Mouse (Mus musculus) CD4-positive, CD25-positive, alpha-beta regulatory T cell, adult 4 months (primary cell): ENCODE results near the gene Kcnq5. TPM values are rescaled to one million over a fixed set of nuclear protein-coding genes. Genes with fewer than 3 reads are reported as not detected.
A peak's percentile ranks its signal among the peaks of the same experiment; 100 is the strongest.
"Not testable (repeated sequence)": the region's sequence is repeated elsewhere in the genome, so short reads cannot be mapped to it uniquely, and the experiment has no call there.

ENCODE experiments used
- ATAC-seq: one replicate; pipeline ENCODE4 v1.8.0; 2017
- polyA plus RNA-seq, 2 experiments: library from polyadenylated mRNA; unstranded; fragments of 100-300 nt; shearing (Covaris generic); gene quantifications; one replicate each; pipeline ENCODE4 v1.2.1; 2017

Kcnq5 gene
- polyA plus RNA-seq, 2 experiments from 2014 or later: 3.6 to 4.3 TPM

DNA sequence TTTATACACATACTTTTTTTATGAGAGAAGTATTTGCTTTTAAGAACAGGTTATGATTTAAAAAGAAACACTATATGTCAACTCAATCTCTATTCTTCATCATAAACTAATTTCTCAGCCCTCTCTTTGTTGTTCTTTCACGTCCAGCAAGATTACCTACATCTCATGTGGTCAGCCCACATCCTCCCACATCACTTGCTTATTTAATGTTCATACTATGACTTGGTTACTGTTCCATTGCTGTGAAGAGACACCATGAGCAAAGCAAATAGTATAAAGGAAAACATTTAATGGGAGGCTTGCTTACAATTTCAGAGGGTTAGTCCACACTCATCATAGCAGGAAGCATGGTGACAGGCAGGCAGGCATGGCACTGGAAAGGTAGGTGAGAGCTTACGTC is 124.4 kb downstream of the Kcnq5 start:
- peak; percentile 62 for ATAC-seq

GRCm38 (mm10) chr1:21836337-21836736 is 125.4 kb downstream of the Kcnq5 start:
- ATAC-seq: no peak

DNA sequence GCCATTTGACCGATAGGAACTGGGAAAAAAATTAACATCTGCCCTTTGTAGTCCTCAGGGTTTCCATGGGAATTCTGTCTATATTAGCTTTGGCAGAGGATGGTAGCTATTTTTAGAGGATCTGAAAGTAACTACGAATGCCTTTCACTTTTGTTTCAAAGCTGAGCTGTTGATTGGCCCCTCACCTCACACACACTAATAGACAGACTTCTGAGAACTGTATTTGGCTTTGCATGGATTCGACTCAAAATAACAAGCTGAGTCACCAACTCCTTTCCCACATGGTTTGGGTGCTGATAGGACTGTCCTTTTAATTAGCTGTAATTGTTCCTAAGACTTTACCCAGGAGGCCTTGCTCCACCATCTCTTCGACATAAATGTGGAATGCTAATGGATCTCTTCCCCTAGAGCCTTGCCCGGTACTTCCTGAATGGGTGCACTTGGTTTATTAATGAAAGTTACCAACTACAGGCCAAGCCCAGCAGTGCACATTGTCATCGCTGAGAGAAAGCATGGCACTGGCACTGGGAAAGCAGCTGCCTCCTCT is 131.8 kb downstream of the Kcnq5 start:
- peak; percentile 94 for ATAC-seq

- ATAC-seq: no peak
These were observed 141.6 kb downstream of the Kcnq5 start for GRCm38 (mm10) chr1:21820066-21820630.

DNA sequence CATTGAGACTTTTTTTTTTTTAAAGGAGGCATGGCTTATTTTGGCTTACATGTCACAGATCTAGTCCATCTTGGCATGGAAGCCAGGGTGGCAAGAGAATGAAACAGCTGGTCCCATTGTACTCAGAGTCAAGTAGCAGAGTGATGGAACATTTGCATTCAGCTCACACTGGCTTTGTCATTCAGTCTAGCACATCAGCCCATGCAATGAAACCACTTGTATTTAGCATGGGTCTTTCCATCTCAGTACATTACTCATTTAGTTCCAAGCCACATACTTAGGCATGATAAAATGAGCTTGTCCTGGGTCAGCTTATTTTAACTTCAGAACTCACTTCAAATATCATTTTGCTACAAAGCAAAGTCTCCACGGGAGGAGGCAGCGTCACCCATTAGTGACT is 156.7 kb downstream of the Kcnq5 start:
- ATAC-seq: no peak

DNA sequence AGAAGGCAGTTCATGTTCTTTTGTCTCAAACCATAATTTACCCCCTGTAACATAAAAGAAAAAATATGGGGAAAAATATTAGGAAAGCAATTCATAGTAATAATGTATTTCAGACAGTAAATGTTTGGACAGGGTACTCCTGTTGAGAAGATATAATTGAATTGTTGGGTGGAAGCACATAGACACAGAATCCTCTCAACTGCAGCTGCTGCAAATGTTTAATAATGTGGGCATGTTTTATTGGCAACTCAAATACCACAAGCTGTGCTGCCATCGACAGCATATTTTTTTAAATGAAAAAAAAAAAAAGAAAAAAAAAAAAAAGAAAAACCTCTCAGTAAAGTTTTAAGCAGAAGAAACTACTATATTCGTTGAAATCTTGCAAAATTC is 157.3 kb downstream of the Kcnq5 start:
- no peak for ATAC-seq

DNA sequence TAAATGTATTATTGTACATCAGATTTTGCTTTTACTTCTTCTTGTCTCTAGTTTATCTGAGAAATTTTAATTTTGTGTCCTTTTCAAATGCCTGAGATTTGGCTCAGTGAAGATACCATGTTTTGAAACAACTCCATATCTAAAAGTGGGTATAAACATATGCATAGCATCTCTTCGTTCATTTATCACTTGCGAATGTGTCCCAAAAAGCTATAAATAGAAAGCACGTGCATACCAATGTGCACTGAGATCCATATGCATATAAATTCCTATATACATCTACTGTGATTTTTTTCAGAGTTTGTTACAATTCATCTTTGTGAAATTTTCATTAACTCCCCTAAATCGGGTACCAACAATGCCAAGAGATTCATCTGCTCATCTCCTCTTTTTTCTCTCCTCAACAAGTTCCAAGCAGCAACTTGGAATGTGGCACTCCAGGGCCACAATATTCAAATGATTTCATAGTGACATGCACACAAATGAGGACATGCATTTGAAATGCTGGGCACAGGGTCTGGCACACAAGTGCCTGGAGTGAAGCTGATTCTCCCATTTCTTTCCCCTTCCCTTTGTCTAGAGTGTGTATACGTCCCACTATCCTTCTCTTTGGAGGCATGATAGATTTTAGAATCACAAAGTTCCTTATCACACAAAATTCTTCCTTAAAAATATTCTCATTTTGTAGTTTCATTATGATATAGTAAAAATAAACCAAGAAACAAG is 157.8 kb downstream of the Kcnq5 start:
- no peak for ATAC-seq

- ATAC-seq: peak; percentile 37
These were observed 181.0 kb downstream of the Kcnq5 start for GRCm38 (mm10) chr1:21780746-21781145.

DNA sequence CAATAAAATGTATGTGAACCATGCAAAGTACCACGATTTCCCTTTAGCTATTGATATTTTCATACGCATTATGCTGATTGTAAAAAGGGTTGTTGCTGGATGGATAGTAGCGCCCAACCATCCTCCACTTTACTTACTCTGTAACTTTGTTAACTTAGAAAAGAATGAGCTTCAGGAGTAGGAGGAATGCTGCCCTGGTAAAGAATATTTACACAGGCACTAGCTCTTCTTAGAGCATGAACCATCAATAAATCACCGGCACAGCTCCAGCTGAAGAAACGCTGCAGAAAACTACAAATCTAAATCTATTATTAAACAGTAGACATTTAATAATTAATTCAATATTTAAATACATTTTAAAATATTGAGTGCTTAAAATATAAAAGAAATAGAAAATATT is 184.2 kb downstream of the Kcnq5 start:
- no peak for ATAC-seq

DNA sequence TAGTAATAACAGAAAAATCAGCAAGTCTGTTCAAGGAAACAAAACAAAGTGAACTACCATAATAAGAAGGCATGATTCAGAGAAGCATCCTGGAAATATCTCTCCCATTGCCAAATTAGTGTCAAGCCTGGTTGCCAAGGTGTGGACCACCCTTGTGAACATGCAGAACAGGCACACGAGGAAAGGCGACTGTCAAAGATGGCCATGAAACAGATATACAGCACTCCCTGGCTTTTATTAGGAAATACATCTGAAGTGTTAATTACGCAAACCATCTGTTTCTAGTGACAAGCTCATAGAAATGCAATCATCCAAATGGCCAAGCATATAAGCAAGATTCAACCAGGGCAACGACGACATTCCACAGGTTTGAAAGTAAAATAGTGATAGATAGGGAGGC is 187.8 kb downstream of the Kcnq5 start:
- no peak for ATAC-seq

DNA sequence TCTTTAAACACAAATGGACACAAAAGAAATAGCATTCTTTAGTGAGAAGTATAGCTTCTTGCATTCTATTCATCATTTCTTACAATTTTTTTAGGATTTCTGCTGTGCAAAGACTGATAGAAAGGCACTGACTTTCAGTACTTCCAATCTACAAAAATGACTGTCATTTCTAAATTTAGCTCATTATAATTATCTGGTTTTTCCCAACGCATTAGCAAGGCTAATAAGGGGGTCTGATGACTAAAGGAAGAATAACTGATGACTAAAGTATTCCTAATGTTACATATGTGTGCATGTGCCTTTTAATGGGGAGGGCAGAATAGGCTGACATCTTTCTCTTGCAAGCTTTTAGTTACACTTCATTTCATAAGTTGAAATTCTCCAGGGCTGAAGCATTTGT is 191.2 kb downstream of the Kcnq5 start:
- no peak for ATAC-seq

- no peak for ATAC-seq
These were observed 212.4 kb downstream of the Kcnq5 start for GRCm38 (mm10) chr1:21749297-21749696.

DNA sequence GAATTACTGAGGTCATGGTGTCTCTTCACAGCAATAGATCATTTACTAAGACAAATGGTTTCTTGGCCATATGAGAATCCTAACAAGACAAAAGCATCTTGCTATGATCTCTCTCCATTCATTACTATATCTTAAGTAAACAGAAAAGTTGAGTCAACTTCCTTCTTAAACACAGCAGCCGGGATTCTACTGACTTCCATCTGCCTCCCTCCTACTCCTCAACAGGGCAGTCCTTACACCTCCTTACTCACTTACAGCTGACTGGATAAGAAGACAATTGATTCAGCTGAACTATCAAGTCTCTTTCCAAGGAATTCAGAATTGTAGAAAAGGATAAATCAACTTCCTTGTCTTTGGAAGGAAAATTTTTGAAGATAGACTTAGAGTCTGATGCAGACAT is 232.6 kb downstream of the Kcnq5 start:
- no peak for ATAC-seq

DNA sequence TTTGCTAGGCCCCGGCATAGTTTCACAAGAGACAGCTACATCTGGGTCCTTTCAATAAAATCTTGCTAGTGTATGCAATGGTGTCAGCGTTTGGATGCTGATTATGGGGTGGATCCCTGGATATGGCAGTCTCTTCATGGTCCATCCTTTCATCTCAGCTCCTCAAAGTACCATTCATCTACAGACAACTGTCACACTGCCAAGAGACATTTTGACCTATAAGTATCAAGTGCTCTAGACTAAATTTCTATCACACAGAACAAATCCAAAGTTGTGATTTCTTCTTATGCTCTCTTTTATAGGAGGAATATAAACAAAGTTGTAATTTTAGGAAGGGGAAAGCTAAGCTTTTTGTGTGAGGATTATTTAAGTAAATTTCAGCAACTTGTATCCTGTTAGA is 238.5 kb downstream of the Kcnq5 start:
- not testable (repeated sequence) for ATAC-seq

- no peak for ATAC-seq
These were observed 240.5 kb downstream of the Kcnq5 start for GRCm38 (mm10) chr1:21721246-21721645.

- no peak for ATAC-seq
These were observed 246.9 kb downstream of the Kcnq5 start for GRCm38 (mm10) chr1:21714816-21715215.

- no peak for ATAC-seq
These were observed 249.0 kb downstream of the Kcnq5 start for GRCm38 (mm10) chr1:21712711-21713110.

DNA sequence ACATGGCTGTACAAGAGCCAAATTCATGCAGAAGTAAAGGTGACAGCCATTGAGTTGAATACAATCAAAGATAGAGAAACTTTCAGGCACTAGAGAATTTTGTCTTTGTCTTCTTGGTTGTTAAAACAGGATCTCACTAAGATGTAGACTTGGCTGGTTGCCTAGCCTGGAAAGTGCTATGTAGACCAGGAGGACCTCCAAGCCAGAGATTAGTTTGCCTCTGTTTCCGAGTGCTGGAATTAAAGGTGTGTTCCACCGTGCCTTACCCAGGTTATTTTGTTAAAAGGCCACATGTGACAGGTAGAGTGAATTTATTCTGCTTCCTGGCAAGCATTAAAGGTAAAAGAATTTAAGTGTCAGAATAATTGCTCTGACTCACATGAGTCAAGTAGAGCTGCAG is 271.3 kb downstream of the Kcnq5 start:
- no peak for ATAC-seq

- ATAC-seq: no peak
These were observed 272.8 kb downstream of the Kcnq5 start for GRCm38 (mm10) chr1:21688918-21689317.

- no peak for ATAC-seq
These were observed 277.3 kb downstream of the Kcnq5 start for GRCm38 (mm10) chr1:21684444-21684843.

DNA sequence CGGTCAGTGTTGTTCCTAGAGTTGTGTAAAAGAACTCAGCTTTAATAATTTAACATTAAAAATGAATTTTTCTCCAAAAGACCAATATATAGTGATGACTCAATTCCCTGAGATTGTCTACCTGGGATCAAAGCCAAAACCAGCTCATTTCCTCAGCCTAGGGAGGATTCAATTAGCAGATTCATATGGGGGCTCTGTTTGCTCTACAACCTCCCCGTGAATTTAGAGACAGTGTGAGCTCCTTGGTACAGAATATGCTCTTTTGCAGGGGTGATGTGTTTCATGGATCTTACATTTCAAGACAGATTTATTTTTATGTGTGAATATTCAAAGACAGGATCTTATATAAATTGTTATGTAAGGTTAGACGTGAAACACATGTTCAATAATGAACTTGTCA is 284.9 kb downstream of the Kcnq5 start:
- ATAC-seq: no peak

GRCm38 (mm10) chr1:21660840-21661239 is 300.9 kb downstream of the Kcnq5 start:
- no peak for ATAC-seq

DNA sequence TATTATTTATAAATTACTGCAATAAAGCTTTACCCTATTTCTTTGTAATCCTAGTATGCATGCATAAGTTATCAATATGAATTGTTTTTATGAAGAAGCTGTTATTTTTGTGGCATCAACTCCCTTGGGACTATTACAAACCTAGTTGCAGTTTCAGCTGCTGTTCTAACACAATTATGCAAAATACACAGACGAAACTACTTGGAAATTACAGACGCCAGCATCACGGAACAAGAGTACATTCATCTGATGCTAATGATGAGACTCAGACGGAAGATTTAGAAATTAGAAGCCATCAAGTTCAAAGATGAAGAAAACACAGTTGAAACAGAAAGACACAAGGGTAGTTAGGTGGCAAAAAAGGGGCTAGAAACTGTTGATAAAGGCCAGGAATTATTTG is 310.9 kb downstream of the Kcnq5 start:
- no peak for ATAC-seq

GRCm38 (mm10) chr1:21635406-21635805 is 326.3 kb downstream of the Kcnq5 start:
- ATAC-seq: no peak
